Mouse (Mus musculus) kidney, adult 8-10 months (tissue): Measurements from ENCODE around the gene Tbc1d17.

ENCODE experiments used
- DNase-seq, 2 experiments: peaks; one replicate each; pipeline ENCODE4 v3.0.0; 2022

Tbc1d17 gene

GRCm38 (mm10) chr7:44868919-44869696 lies 20.2 kb upstream of the Tbc1d17 start:
- peak in 1 of 2 experiments; percentile 61 for DNase-seq

GRCm38 (mm10) chr7:44868465-44868864 lies 19.6 kb upstream of the Tbc1d17 start:
- DNase-seq = no peak

GRCm38 (mm10) chr7:44867802-44868201 lies 18.9 kb upstream of the Tbc1d17 start:
- no peak for DNase-seq

- no peak for DNase-seq
Measured at GRCm38 (mm10) chr7:44867010-44867702, 18.3 kb upstream of the Tbc1d17 start.

GRCm38 (mm10) chr7:44866276-44867009 lies 17.6 kb upstream of the Tbc1d17 start:
- DNase-seq = peak; percentile 62 to 79

GRCm38 (mm10) chr7:44864595-44865542 lies 16.0 kb upstream of the Tbc1d17 start:
- DNase-seq = no peak

GRCm38 (mm10) chr7:44863982-44864494 lies 15.2 kb upstream of the Tbc1d17 start:
- DNase-seq = no peak

- DNase-seq = no peak
Measured at GRCm38 (mm10) chr7:44863210-44863609, 14.3 kb upstream of the Tbc1d17 start.

- no peak for DNase-seq
Measured at GRCm38 (mm10) chr7:44862434-44862833, 13.6 kb upstream of the Tbc1d17 start.

GRCm38 (mm10) chr7:44861429-44861816 lies 12.5 kb upstream of the Tbc1d17 start:
- DNase-seq = no peak

- peak in 1 of 2 experiments; percentile 63 for DNase-seq
Measured at GRCm38 (mm10) chr7:44860576-44861428, 11.9 kb upstream of the Tbc1d17 start.

- no peak for DNase-seq
Measured at GRCm38 (mm10) chr7:44859896-44860295, 11.0 kb upstream of the Tbc1d17 start.

- DNase-seq = peak in 1 of 2 experiments; percentile 54
Measured at GRCm38 (mm10) chr7:44857905-44858304, 9.0 kb upstream of the Tbc1d17 start.

- peak; percentile 78 to 87 for DNase-seq
Measured at GRCm38 (mm10) chr7:44857042-44857552, 8.2 kb upstream of the Tbc1d17 start, which contains the start of gene Pnkp. Gene Pnkp (plus strand): TSS chr7:44857139.

- no peak for DNase-seq
Measured at GRCm38 (mm10) chr7:44856265-44856916, 7.5 kb upstream of the Tbc1d17 start.

- no peak for DNase-seq
Measured at GRCm38 (mm10) chr7:44855036-44855435, 6.2 kb upstream of the Tbc1d17 start.

- peak; percentile 94 to 96 for DNase-seq
Measured at GRCm38 (mm10) chr7:44854356-44855031, 5.6 kb upstream of the Tbc1d17 start.

GRCm38 (mm10) chr7:44853596-44854355 lies 4.9 kb upstream of the Tbc1d17 start:
- DNase-seq = no peak

GRCm38 (mm10) chr7:44853065-44853464 lies 4.2 kb upstream of the Tbc1d17 start:
- no peak for DNase-seq
